Mouse (Mus musculus) heart, adult 2 months (tissue): ENCODE measurements around the gene Sbk1. TPM values are rescaled to one million over a fixed set of nuclear protein-coding genes. Genes with fewer than 3 reads are reported as not detected.
"Not testable (repeated sequence)": the region's sequence is repeated elsewhere in the genome, so short reads cannot be mapped to it uniquely, and the experiment has no call there.

Experiments used
- DNase-seq, 2 experiments: peaks; one replicate each; pipeline ENCODE4 v3.0.0; 2021
- H3K27ac ChIP-seq: fragments of 200-600 bp; 2 replicates; pipeline ENCODE4 v1.8.1; 2022
- H3K27me3 ChIP-seq: fragments of 200-500 bp; 2 replicates; pipeline ENCODE4 v1.6.1; 2012; ENCODE audit warnings: mild to moderate bottlenecking, low read length, inconsistent platforms, mixed read lengths; ENCODE audit not compliant: control insufficient read depth, insufficient read depth
- H3K36me3 ChIP-seq: fragments of 200-500 bp; 2 replicates; pipeline ENCODE4 v1.6.1; 2012; ENCODE audit warnings: low read length, inconsistent platforms; ENCODE audit not compliant: control insufficient read depth, insufficient read depth
- H3K4me1 ChIP-seq: fragments of 200-500 bp; 2 replicates; pipeline ENCODE4 v1.6.1; 2011; ENCODE audit warnings: low read length; ENCODE audit not compliant: control insufficient read depth, insufficient read depth
- H3K4me3 ChIP-seq: fragments of 200-600 bp; 2 replicates; pipeline ENCODE4 v1.8.1; 2022
- H3K79me2 ChIP-seq: fragments of 200-500 bp; replicated peaks from 2 replicates; pipeline ENCODE4 v1.6.1; 2012; ENCODE audit warnings: mild to moderate bottlenecking, inconsistent platforms, low read length, moderate library complexity, mixed read lengths; ENCODE audit not compliant: control insufficient read depth, insufficient read depth
- H3K9ac ChIP-seq: fragments of 200-500 bp; 2 replicates; pipeline ENCODE4 v1.6.1; 2012; ENCODE audit warnings: low read depth, mild to moderate bottlenecking, control low read depth, inconsistent platforms, low read length, mixed read lengths
- CTCF ChIP-seq: fragments of 200-600 bp; IDR thresholded peaks from 2 replicates; pipeline ENCODE4 v1.8.1; 2022; ENCODE audit warnings: antibody characterized with exemption, mild to moderate bottlenecking, moderate library complexity
- EP300 ChIP-seq: fragments of 200-500 bp; IDR thresholded peaks from 2 replicates; pipeline ENCODE4 v1.6.1; 2011; ENCODE audit warnings: low read depth, low read length, control low read depth; ENCODE audit not compliant: insufficient read depth
- POLR2A ChIP-seq: fragments of 200-500 bp; IDR thresholded peaks from 2 replicates; pipeline ENCODE4 v1.6.1; 2011; ENCODE audit warnings: mild to moderate bottlenecking, low read depth, low read length, control low read depth; ENCODE audit not compliant: insufficient read depth
- WGBS: fragments of 180-500 bp; shearing (Covaris S2); methylation state at CpG from one replicate; pipeline ENCODE4 v1.1.7; 2018; 5-methylcytosine and 5-hydroxymethylcytosine counted together
- intact Hi-C: fragments of 180-260 bp; cut with DNase I; formaldehyde crosslinking; loops from one replicate; pipeline ENCODE4 v1.15.1; 2025
- polyA plus RNA-seq: library from polyadenylated mRNA; depleted of rRNA; stranded (reverse); fragments of >200 nt; gene quantifications from 2 replicates; pipeline ENCODE4 v1.2.3, GENCODE M21; 2012
- total RNA-seq, 2 experiments: library from RNA; stranded (reverse); gene quantifications; 2 replicates each; pipeline ENCODE4 v1.2.3; 2021

Sbk1 gene
- total and polyA plus RNA-seq, 3 experiments = 44.5 to 87.4 (median 61.9) TPM

- Histone ChIP-seq H3K27me3 (no peaks in the 10 kb centered on the region), H3K36me3 (no peaks in the 10 kb centered on the region), H3K79me2 (no peaks in the 10 kb centered on the region), H3K27ac (no peak overlapping the region), H3K9ac (no peak overlapping the region), H3K4me1 (no peaks in the 10 kb centered on the region), H3K4me3 (no peak overlapping the region)
- WGBS = 6% methylated on average over 11 of the region's 11 CpGs
- intact Hi-C loops = loop anchor here (1.0 to 5.0 kb wide), 2 partner anchors 55 to 204 kb away; no protein-coding TSS in a partner anchor
- TF ChIP-seq POLR2A (no peak), CTCF (peak; percentile 94), EP300 (0 out of 2 replicates have a peak, but pooled peaks have one; percentile 16)
- peak; percentile 65 to 79 for DNase-seq
Measured at GRCm38 (mm10) chr7:126323729-126324128, 51.3 kb downstream of the Sbk1 start.

- TF ChIP-seq CTCF = no peak
- no peak for TF ChIP-seq EP300
- TF ChIP-seq POLR2A = no peak
- Histone ChIP-seq H3K27ac (no peak overlapping the region), H3K9ac (no peak overlapping the region), H3K79me2 (no peaks in the 10 kb centered on the region), H3K4me1 (no peaks in the 10 kb centered on the region), H3K36me3 (no peaks in the 10 kb centered on the region), H3K4me3 (no peak overlapping the region), H3K27me3 (no peaks in the 10 kb centered on the region)
- WGBS = 16% methylated on average over 3 of the region's 3 CpGs
- no peak for DNase-seq
- intact Hi-C loops = loop anchor here (5.0 kb wide), 1 partner anchor 203 kb away; no protein-coding TSS in a partner anchor
Measured at GRCm38 (mm10) chr7:126324791-126325190, 52.4 kb downstream of the Sbk1 start.

- H3K9ac ChIP-seq, H3K79me2 ChIP-seq, DNase-seq, H3K36me3 ChIP-seq, H3K27ac ChIP-seq, H3K27me3 ChIP-seq, H3K4me1 ChIP-seq, H3K4me3 ChIP-seq, intact Hi-C loops: not testable (repeated sequence)
- WGBS = 32% methylated on average over 9 of the region's 9 CpGs
Measured at GRCm38 (mm10) chr7:126325576-126326273, 53.3 kb downstream of the Sbk1 start.

GRCm38 (mm10) chr7:126328848-126329247, 56.4 kb downstream of the Sbk1 start:
- H3K9ac ChIP-seq, intact Hi-C loops, H3K4me3 ChIP-seq, H3K27ac ChIP-seq, H3K4me1 ChIP-seq, DNase-seq, H3K27me3 ChIP-seq, H3K36me3 ChIP-seq, H3K79me2 ChIP-seq: not testable (repeated sequence)
- 82% methylated on average over 5 of the region's 6 CpGs for WGBS

- H3K36me3 ChIP-seq = no peaks in the 10 kb centered on the region
- DNase-seq = no peak
- no peaks in the 10 kb centered on the region for H3K27me3 ChIP-seq
- no peak overlapping the region for H3K9ac ChIP-seq
- H3K79me2 ChIP-seq = no peaks in the 10 kb centered on the region
- H3K4me3 ChIP-seq = no peak overlapping the region
- TF ChIP-seq POLR2A (no peak), EP300 (no peak), CTCF (no peak)
- 62% methylated on average over 9 of the region's 9 CpGs for WGBS
- no peaks in the 10 kb centered on the region for H3K4me1 ChIP-seq
- intact Hi-C loops = no loop called here
- H3K27ac ChIP-seq = no peak overlapping the region
Measured at GRCm38 (mm10) chr7:126329907-126330645, 57.7 kb downstream of the Sbk1 start.

- no peak overlapping the region for H3K9ac ChIP-seq
- no peak overlapping the region for H3K4me3 ChIP-seq
- 58% methylated on average over 2 of the region's 2 CpGs for WGBS
- no peak for TF ChIP-seq EP300
- TF ChIP-seq POLR2A = no peak
- no peak for TF ChIP-seq CTCF
- H3K4me1 ChIP-seq = no peaks in the 10 kb centered on the region
- no peaks in the 10 kb centered on the region for H3K79me2 ChIP-seq
- no peak for DNase-seq
- no peaks in the 10 kb centered on the region for H3K27me3 ChIP-seq
- intact Hi-C loops = no loop called here
- H3K36me3 ChIP-seq = no peaks in the 10 kb centered on the region
- no peak overlapping the region for H3K27ac ChIP-seq
Measured at GRCm38 (mm10) chr7:126330693-126331092, 58.3 kb downstream of the Sbk1 start.
